Mouse (Mus musculus): ENCODE measurements around the gene Chst11.

DNA sequence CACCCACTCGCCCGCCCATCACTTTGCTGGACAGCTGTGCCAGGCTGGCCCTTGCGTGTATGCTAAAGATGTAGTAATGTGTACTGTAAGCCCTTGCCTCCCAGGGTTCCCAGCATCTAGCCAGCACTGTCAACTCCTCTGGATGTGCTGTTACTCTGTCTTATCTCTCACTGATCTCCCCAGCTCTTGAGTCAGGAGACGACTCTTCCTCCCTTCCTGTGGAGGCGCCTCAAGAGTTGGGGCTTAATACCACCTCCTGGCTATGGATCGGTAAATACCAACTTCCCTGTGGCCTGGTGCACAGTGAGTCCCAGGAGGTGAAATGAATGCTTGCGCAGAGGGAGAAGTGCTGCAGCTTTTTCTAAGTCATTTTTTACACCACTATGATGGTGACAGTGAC is 151.8 kb downstream of the Chst11 start:
- no peak for TF ChIP-seq POLR2A (IDR thresholded peaks at IDR 0.05; ENCODE audit: extremely low read depth, insufficient read depth, low read length)
- TF ChIP-seq CTCF (IDR thresholded peaks at IDR 0.05; ENCODE audit: extremely low read depth, insufficient read depth, low read length): no peak
